Mouse (Mus musculus) adrenal gland (tissue): Measurements from ENCODE around the gene Edem1.
"Not testable (repeated sequence)": the region's sequence is repeated elsewhere in the genome, so short reads cannot be mapped to it uniquely, and the experiment has no call there.

Experiments
- intact Hi-C: fragments of 180-260 bp; cut with DNase I; formaldehyde crosslinking; loops from one replicate; pipeline ENCODE4 v1.15.1; 2025

Gene Edem1

GRCm38 (mm10) chr6:108828872-108829271 lies 431 bp downstream of the Edem1 start:
- intact Hi-C loops, result loop anchor here (5.0 kb wide), 1 partner anchor 42 kb away; no protein-coding TSS in a partner anchor

- intact Hi-C loops, result loop anchor here (5.0 kb wide), 1 partner anchor 42 kb away; no protein-coding TSS in a partner anchor
These were observed 1.2 kb downstream of the Edem1 start for GRCm38 (mm10) chr6:108829386-108830370.

GRCm38 (mm10) chr6:108832170-108832569 lies 3.7 kb downstream of the Edem1 start:
- intact Hi-C loops, result no loop called here

GRCm38 (mm10) chr6:108832989-108833388 lies 4.5 kb downstream of the Edem1 start:
- intact Hi-C loops, result no loop called here

GRCm38 (mm10) chr6:108833963-108834697 lies 5.7 kb downstream of the Edem1 start:
- intact Hi-C loops, result no loop called here

GRCm38 (mm10) chr6:108835765-108836691 lies 7.6 kb downstream of the Edem1 start:
- intact Hi-C loops, result no loop called here

- intact Hi-C loops, result no loop called here
These were observed 8.6 kb downstream of the Edem1 start for GRCm38 (mm10) chr6:108837081-108837480.

GRCm38 (mm10) chr6:108837958-108838357 lies 9.5 kb downstream of the Edem1 start:
- intact Hi-C loops, result no loop called here

- intact Hi-C loops, result no loop called here
These were observed 11.0 kb downstream of the Edem1 start for GRCm38 (mm10) chr6:108839432-108839831.

GRCm38 (mm10) chr6:108840861-108841640 lies 12.6 kb downstream of the Edem1 start:
- intact Hi-C loops, result no loop called here

GRCm38 (mm10) chr6:108843664-108844063 lies 15.2 kb downstream of the Edem1 start:
- intact Hi-C loops, result no loop called here

- intact Hi-C loops, result no loop called here
These were observed 15.7 kb downstream of the Edem1 start for GRCm38 (mm10) chr6:108844093-108844492.

- intact Hi-C loops, result no loop called here
These were observed 16.3 kb downstream of the Edem1 start for GRCm38 (mm10) chr6:108844771-108845170.

- intact Hi-C loops, result no loop called here
These were observed 23.7 kb downstream of the Edem1 start for GRCm38 (mm10) chr6:108852088-108852670.

- intact Hi-C loops, result no loop called here
These were observed 24.5 kb downstream of the Edem1 start for GRCm38 (mm10) chr6:108852986-108853385.

GRCm38 (mm10) chr6:108858583-108858982 lies 30.1 kb downstream of the Edem1 start:
- intact Hi-C loops, result no loop called here

- intact Hi-C loops, result no loop called here
These were observed 32.8 kb downstream of the Edem1 start for GRCm38 (mm10) chr6:108861226-108861625.

- intact Hi-C loops, result no loop called here
These were observed 34.1 kb downstream of the Edem1 start for GRCm38 (mm10) chr6:108862548-108862947.

- intact Hi-C loops, result no loop called here
These were observed 37.9 kb downstream of the Edem1 start for GRCm38 (mm10) chr6:108866317-108866716.

GRCm38 (mm10) chr6:108869031-108869430 lies 40.6 kb downstream of the Edem1 start:
- intact Hi-C loops, result not testable (repeated sequence)
